Mouse (Mus musculus) midbrain, postnatal 0 days (tissue): ENCODE data around the gene Hsd17b6. TPM values are rescaled to one million over a fixed set of nuclear protein-coding genes. Genes with fewer than 3 reads are reported as not detected.

ENCODE experiments used
- ATAC-seq: fragments of 200-750 bp; cut with Nextera tagmentation; 2 replicates; pipeline ENCODE4 v1.8.0; 2017; ENCODE audit warnings: moderate number of reproducible peaks, mild to moderate bottlenecking, moderate TSS enrichment, moderate library complexity; ENCODE audit not compliant: low FRiP score
- DNase-seq: peaks from one replicate; pipeline ENCODE4 v3.0.0-alpha.2; 2015; ENCODE audit warnings: low spot score
- H3K27ac ChIP-seq: fragments of 300-500 bp; sonication (generic); 2 replicates; pipeline ENCODE4 v1.5.1; 2014; ENCODE audit warnings: low read depth, mild to moderate bottlenecking, low read length, mixed read lengths
- H3K27me3 ChIP-seq: fragments of 300-500 bp; sonication (generic); 2 replicates; pipeline ENCODE4 v1.6.1; 2014; ENCODE audit warnings: low read length, control low read depth, mixed read lengths; ENCODE audit not compliant: insufficient read depth
- H3K36me3 ChIP-seq: fragments of 300-500 bp; sonication (generic); 2 replicates; pipeline ENCODE4 v1.6.1; 2014; ENCODE audit warnings: low read length, control low read depth, mixed read lengths; ENCODE audit not compliant: insufficient read depth
- H3K4me1 ChIP-seq: fragments of 300-500 bp; sonication (generic); 2 replicates; pipeline ENCODE4 v1.6.1; 2014; ENCODE audit warnings: mild to moderate bottlenecking, control low read depth, antibody characterized with exemption, low read length, mixed read lengths; ENCODE audit not compliant: insufficient read depth
- H3K4me2 ChIP-seq: fragments of 300-500 bp; sonication (generic); 2 replicates; pipeline ENCODE4 v1.6.1; 2014; ENCODE audit warnings: low read depth, mild to moderate bottlenecking, low read length, mixed read lengths; ENCODE audit not compliant: poor library complexity, severe bottlenecking
- H3K4me3 ChIP-seq: fragments of 300-500 bp; sonication (generic); 2 replicates; pipeline ENCODE4 v1.5.1; 2014; ENCODE audit warnings: low read depth, mild to moderate bottlenecking, low read length, moderate library complexity
- H3K9ac ChIP-seq: fragments of 300-500 bp; sonication (generic); replicated peaks from 2 replicates; pipeline ENCODE4 v1.6.1; 2014; ENCODE audit warnings: mild to moderate bottlenecking, low read length, moderate library complexity, mixed read lengths; ENCODE audit not compliant: poor library complexity, severe bottlenecking
- H3K9me3 ChIP-seq: fragments of 300-500 bp; sonication (generic); 2 replicates; pipeline ENCODE4 v1.6.1; 2016; ENCODE audit warnings: low read length, control low read depth
- CTCF ChIP-seq: IDR thresholded peaks from 2 replicates; pipeline ENCODE4 v1.5.1; 2016; ENCODE audit warnings: antibody characterized with exemption, mild to moderate bottlenecking
- WGBS: fragments of 180-500 bp; shearing (Covaris S2); extraction: QIAGEN DNeasy Blood & Tissue Kit; methylation state at CpG from one replicate; pipeline ENCODE4 v1.1.7; 2014; 5-methylcytosine and 5-hydroxymethylcytosine counted together
- polyA plus RNA-seq: library from polyadenylated mRNA; unstranded; fragments of >200 nt; fragmentation: Nextera tagmentation; extraction: Ambion mirVana; gene quantifications from 2 replicates; pipeline ENCODE4 v1.2.1, GENCODE M21; 2015
- total RNA-seq: library from RNA; depleted of rRNA; stranded (reverse); fragments of >200 nt; gene quantifications from 2 replicates; pipeline ENCODE4 v1.2.3, GENCODE M21; 2014

Hsd17b6 gene
- total and polyA plus RNA-seq, 2 experiments from 2014 or later, result not detected

- Histone ChIP-seq H3K4me2 (no peak overlapping the region), H3K9ac (no peak overlapping the region), H3K4me3 (no peak overlapping the region), H3K4me1 (no peaks in the 10 kb centered on the region), H3K36me3 (no peaks in the 10 kb centered on the region), H3K27ac (no peak overlapping the region), H3K27me3 (no peaks in the 10 kb centered on the region), H3K9me3 (no peaks in the 10 kb centered on the region)
- TF ChIP-seq CTCF, result no peak
- ATAC-seq (no peak), DNase-seq (no peak)
- WGBS, result 74% methylated on average over 3 of the region's 3 CpGs
These were observed 4.1 kb downstream of the Hsd17b6 start for GRCm38 (mm10) chr10:128003281-128003801.

- ATAC-seq, result no peak
- Histone ChIP-seq H3K27me3 (no peaks in the 10 kb centered on the region), H3K9ac (no peak overlapping the region), H3K4me3 (no peak overlapping the region), H3K9me3 (no peaks in the 10 kb centered on the region), H3K4me2 (no peak overlapping the region), H3K27ac (no peak overlapping the region), H3K4me1 (no peaks in the 10 kb centered on the region), H3K36me3 (no peaks in the 10 kb centered on the region)
- TF ChIP-seq CTCF, result peak; percentile 49
- 100% methylated on average over 1 of the region's 1 CpGs for WGBS
- DNase-seq, result no peak
These were observed 9.2 kb downstream of the Hsd17b6 start for GRCm38 (mm10) chr10:127998260-127998659.

GRCm38 (mm10) chr10:127996690-127997089, 10.7 kb downstream of the Hsd17b6 start:
- no peak overlapping the region for H3K9ac ChIP-seq
- no peak overlapping the region for H3K4me3 ChIP-seq
- 93% methylated on average over 3 of the region's 3 CpGs for WGBS
- no peak for TF ChIP-seq CTCF
- DNase-seq (no peak), ATAC-seq (no peak)
- no peaks in the 10 kb centered on the region for H3K36me3 ChIP-seq
- no peaks in the 10 kb centered on the region for H3K9me3 ChIP-seq
- no peaks in the 10 kb centered on the region for H3K4me1 ChIP-seq
- no peaks in the 10 kb centered on the region for H3K27me3 ChIP-seq
- H3K27ac ChIP-seq, result no peak overlapping the region
- no peak overlapping the region for H3K4me2 ChIP-seq

- Histone ChIP-seq H3K36me3 (no peaks in the 10 kb centered on the region), H3K4me3 (no peak overlapping the region), H3K27me3 (no peaks in the 10 kb centered on the region), H3K27ac (no peak overlapping the region), H3K4me1 (no peaks in the 10 kb centered on the region), H3K9me3 (no peaks in the 10 kb centered on the region), H3K4me2 (no peak overlapping the region), H3K9ac (no peak overlapping the region)
- 11% methylated on average over 8 of the region's 8 CpGs for WGBS
- TF ChIP-seq CTCF, result no peak
- ATAC-seq, result no peak
- DNase-seq, result peak; percentile 21
These were observed 21.8 kb downstream of the Hsd17b6 start for GRCm38 (mm10) chr10:127985601-127986000.

GRCm38 (mm10) chr10:127984650-127985049, 22.8 kb downstream of the Hsd17b6 start:
- no peak for ATAC-seq
- no peaks in the 10 kb centered on the region for H3K4me1 ChIP-seq
- no peak overlapping the region for H3K4me3 ChIP-seq
- H3K4me2 ChIP-seq, result no peak overlapping the region
- DNase-seq, result no peak
- no peak overlapping the region for H3K27ac ChIP-seq
- no peaks in the 10 kb centered on the region for H3K36me3 ChIP-seq
- WGBS, result 69% methylated on average over 5 of the region's 5 CpGs
- no peak for TF ChIP-seq CTCF
- no peak overlapping the region for H3K9ac ChIP-seq
- no peaks in the 10 kb centered on the region for H3K9me3 ChIP-seq
- no peaks in the 10 kb centered on the region for H3K27me3 ChIP-seq

- H3K4me2 ChIP-seq, result no peak overlapping the region
- DNase-seq (no peak), ATAC-seq (no peak)
- H3K27me3 ChIP-seq, result no peaks in the 10 kb centered on the region
- no peak overlapping the region for H3K27ac ChIP-seq
- H3K9ac ChIP-seq, result no peak overlapping the region
- no peaks in the 10 kb centered on the region; the same call in 1 of the 2 replicates for H3K9me3 ChIP-seq
- no peak overlapping the region for H3K4me3 ChIP-seq
- TF ChIP-seq CTCF, result no peak
- 5% methylated on average over 1 of the region's 1 CpGs for WGBS
- H3K4me1 ChIP-seq, result no peaks in the 10 kb centered on the region
- H3K36me3 ChIP-seq, result no peaks in the 10 kb centered on the region
These were observed 31.9 kb downstream of the Hsd17b6 start for GRCm38 (mm10) chr10:127975503-127975902.
